Mouse (Mus musculus): ENCODE data around the gene Kat5. TPM values are rescaled to one million over a fixed set of nuclear protein-coding genes. Genes with fewer than 3 reads are reported as not detected.

The Kat5 gene
- 139 and 143 TPM in 2 replicates for polyA plus RNA-seq (2012; rRNA removed)

GRCm38 (mm10) chr19:5609547-5610404, at the start of gene Kat5:
Gene Kat5, minus strand, starts transcription at chr19:5610237.
- peak; percentile 92 to 99 for DNase-seq
- Histone ChIP-seq H3K4me3 (replicated peaks; ENCODE audit: insufficient read depth, low read depth, low read length) (peak within 1 kb of the TSS; percentile 86), H3K27ac (ENCODE audit: insufficient read depth, low read length) (peak within 1 kb of the TSS; percentile 92), H3K4me1 (ENCODE audit: control insufficient read depth, insufficient read depth, low read length) (peaks cover 10% of the 10 kb centered on the region), H3K27me3 (ENCODE audit: control insufficient read depth, insufficient read depth, low read length) (no peaks in the 10 kb centered on the region)
- TF ChIP-seq CTCF (IDR thresholded peaks at IDR 0.05; ENCODE audit: borderline replicate concordance, insufficient read depth, low read depth, low read length) (no peak), POLR2A (IDR thresholded peaks at IDR 0.05; ENCODE audit: borderline replicate concordance, insufficient read depth, low read length) (peak; percentile 84; the same call in 1 of the 2 replicates)
- 2% methylated on average over 55 of the region's 55 CpGs for WGBS

GRCm38 (mm10) chr19:5654720-5655298, 44.8 kb upstream of the Kat5 start:
- H3K27me3 ChIP-seq (ENCODE audit: control insufficient read depth, insufficient read depth, low read length) = 0 out of 2 replicates have a peak, but pooled peaks cover 2% of the 10 kb centered on the region
- peak overlapping the region; percentile 56 for H3K4me3 ChIP-seq (replicated peaks; ENCODE audit: insufficient read depth, low read depth, low read length)
- DNase-seq = no peak
- WGBS = 8% methylated on average over 43 of the region's 43 CpGs
- no peak for TF ChIP-seq CTCF (IDR thresholded peaks at IDR 0.05; ENCODE audit: borderline replicate concordance, insufficient read depth, low read depth, low read length)
- peaks cover 3% of the 10 kb centered on the region; the same call in 1 of the 2 replicates for H3K4me1 ChIP-seq (ENCODE audit: control insufficient read depth, insufficient read depth, low read length)
- no peak overlapping the region for H3K27ac ChIP-seq (ENCODE audit: insufficient read depth, low read length)

- TF ChIP-seq CTCF (IDR thresholded peaks at IDR 0.05; ENCODE audit: borderline replicate concordance, insufficient read depth, low read depth, low read length) (no peak), POLR2A (IDR thresholded peaks at IDR 0.05; ENCODE audit: borderline replicate concordance, insufficient read depth, low read length) (no peak)
- Histone ChIP-seq H3K27me3 (ENCODE audit: control insufficient read depth, insufficient read depth, low read length) (0 out of 2 replicates have a peak, but pooled peaks cover 2% of the 10 kb centered on the region), H3K27ac (ENCODE audit: insufficient read depth, low read length) (no peak overlapping the region), H3K4me3 (replicated peaks; ENCODE audit: insufficient read depth, low read depth, low read length) (peak overlapping the region; percentile 56), H3K4me1 (ENCODE audit: control insufficient read depth, insufficient read depth, low read length) (peaks cover 3% of the 10 kb centered on the region; the same call in 1 of the 2 replicates)
- WGBS = 7% methylated on average over 61 of the region's 62 CpGs
- no peak for DNase-seq
Measured at GRCm38 (mm10) chr19:5653969-5654719, 44.1 kb upstream of the Kat5 start.

- no peak overlapping the region for H3K4me3 ChIP-seq (replicated peaks; ENCODE audit: insufficient read depth, low read depth, low read length)
- H3K4me1 ChIP-seq (ENCODE audit: control insufficient read depth, insufficient read depth, low read length) = peaks cover 6% of the 10 kb centered on the region
- 0 out of 2 replicates have a peak, but pooled peaks cover 2% of the 10 kb centered on the region for H3K27me3 ChIP-seq (ENCODE audit: control insufficient read depth, insufficient read depth, low read length)
- no peak for DNase-seq
- 88% methylated on average over 6 of the region's 6 CpGs for WGBS
- no peak for TF ChIP-seq CTCF (IDR thresholded peaks at IDR 0.05; ENCODE audit: borderline replicate concordance, insufficient read depth, low read depth, low read length)
- TF ChIP-seq POLR2A (IDR thresholded peaks at IDR 0.05; ENCODE audit: borderline replicate concordance, insufficient read depth, low read length) = no peak
- no peak overlapping the region for H3K27ac ChIP-seq (ENCODE audit: insufficient read depth, low read length)
Measured at GRCm38 (mm10) chr19:5652570-5652969, 42.5 kb upstream of the Kat5 start.

GRCm38 (mm10) chr19:5651502-5652274, 41.7 kb upstream of the Kat5 start:
- H3K27me3 ChIP-seq (ENCODE audit: control insufficient read depth, insufficient read depth, low read length) = 0 out of 2 replicates have a peak, but pooled peaks cover 2% of the 10 kb centered on the region
- no peak for DNase-seq
- H3K27ac ChIP-seq (ENCODE audit: insufficient read depth, low read length) = no peak overlapping the region
- WGBS = 66% methylated on average over 13 of the region's 13 CpGs
- H3K4me1 ChIP-seq (ENCODE audit: control insufficient read depth, insufficient read depth, low read length) = peaks cover 6% of the 10 kb centered on the region
- no peak overlapping the region for H3K4me3 ChIP-seq (replicated peaks; ENCODE audit: insufficient read depth, low read depth, low read length)
- no peak for TF ChIP-seq POLR2A (IDR thresholded peaks at IDR 0.05; ENCODE audit: borderline replicate concordance, insufficient read depth, low read length)
- no peak for TF ChIP-seq CTCF (IDR thresholded peaks at IDR 0.05; ENCODE audit: borderline replicate concordance, insufficient read depth, low read depth, low read length)

- H3K4me1 ChIP-seq (ENCODE audit: control insufficient read depth, insufficient read depth, low read length) = peaks cover 6% of the 10 kb centered on the region
- no peak overlapping the region for H3K4me3 ChIP-seq (replicated peaks; ENCODE audit: insufficient read depth, low read depth, low read length)
- no peak overlapping the region for H3K27ac ChIP-seq (ENCODE audit: insufficient read depth, low read length)
- no peak for DNase-seq
- 71% methylated on average over 6 of the region's 6 CpGs for WGBS
- TF ChIP-seq CTCF (IDR thresholded peaks at IDR 0.05; ENCODE audit: borderline replicate concordance, insufficient read depth, low read depth, low read length) = no peak
- TF ChIP-seq POLR2A (IDR thresholded peaks at IDR 0.05; ENCODE audit: borderline replicate concordance, insufficient read depth, low read length) = no peak
- no peaks in the 10 kb centered on the region for H3K27me3 ChIP-seq (ENCODE audit: control insufficient read depth, insufficient read depth, low read length)
Measured at GRCm38 (mm10) chr19:5649298-5649741, 39.3 kb upstream of the Kat5 start.
